Mouse (Mus musculus): ENCODE results near the gene Car6.
A peak's percentile ranks its signal among the peaks of the same experiment; 100 is the strongest.

Gene Car6

GRCm38 (mm10) chr4:150201232-150201631, at the start of gene Car6:
TSS of gene Car6 (minus strand) at chr4:150201332.
- DNase-seq: no peak

GRCm38 (mm10) chr4:150249731-150250270, 48.7 kb upstream of the Car6 start:
- no peak for DNase-seq

- DNase-seq: no peak
These were observed 47.8 kb upstream of the Car6 start for GRCm38 (mm10) chr4:150248917-150249316.

GRCm38 (mm10) chr4:150248009-150248408, 46.9 kb upstream of the Car6 start:
- peak; percentile 27 to 61 for DNase-seq

- DNase-seq: no peak
These were observed 44.7 kb upstream of the Car6 start for GRCm38 (mm10) chr4:150245876-150246275.

- DNase-seq: no peak
These were observed 41.6 kb upstream of the Car6 start for GRCm38 (mm10) chr4:150242745-150243144.

GRCm38 (mm10) chr4:150241708-150242107, 40.6 kb upstream of the Car6 start:
- DNase-seq: no peak

GRCm38 (mm10) chr4:150240381-150240886, 39.3 kb upstream of the Car6 start:
- DNase-seq: no peak

- DNase-seq: peak; percentile 41 to 69
These were observed 38.8 kb upstream of the Car6 start for GRCm38 (mm10) chr4:150239951-150240368.

GRCm38 (mm10) chr4:150239503-150239902, 38.4 kb upstream of the Car6 start:
- peak in 1 of 2 experiments; percentile 14 for DNase-seq

- no peak for DNase-seq
These were observed 38.0 kb upstream of the Car6 start for GRCm38 (mm10) chr4:150239087-150239480.

GRCm38 (mm10) chr4:150238433-150239086, 37.4 kb upstream of the Car6 start:
- DNase-seq: no peak

GRCm38 (mm10) chr4:150237636-150238361, 36.7 kb upstream of the Car6 start:
- peak in 1 of 2 experiments; percentile 34 for DNase-seq

GRCm38 (mm10) chr4:150236521-150237481, 35.7 kb upstream of the Car6 start, which contains the start of gene Eno1:
TSS of gene Eno1 (plus strand) at chr4:150236721.
- DNase-seq: peak; percentile 90 to 97

- no peak for DNase-seq
These were observed 34.9 kb upstream of the Car6 start for GRCm38 (mm10) chr4:150236031-150236430.

- no peak for DNase-seq
These were observed 34.5 kb upstream of the Car6 start for GRCm38 (mm10) chr4:150235585-150235984.

GRCm38 (mm10) chr4:150234599-150235327, 33.6 kb upstream of the Car6 start:
- no peak for DNase-seq

GRCm38 (mm10) chr4:150231871-150232270, 30.7 kb upstream of the Car6 start:
- DNase-seq: no peak

GRCm38 (mm10) chr4:150230460-150231407, 29.6 kb upstream of the Car6 start:
- no peak for DNase-seq

- no peak for DNase-seq
These were observed 28.7 kb upstream of the Car6 start for GRCm38 (mm10) chr4:150229747-150230390.

Data from spleen, adult 18-20 months (tissue).